Mouse (Mus musculus) forebrain, embryonic 11.5 days (tissue): ENCODE measurements around the gene Ahsg. TPM values are rescaled to one million over a fixed set of nuclear protein-coding genes. Genes with fewer than 3 reads are reported as not detected.

Experiments
- ATAC-seq: fragments of 200-750 bp; cut with Nextera tagmentation; replicated peaks from 2 replicates; pipeline ENCODE4 v1.8.0; 2017; ENCODE audit warnings: moderate TSS enrichment; ENCODE audit not compliant: low FRiP score
- DNase-seq: peaks from one replicate; pipeline ENCODE4 v3.0.0-alpha.2; 2017; ENCODE audit warnings: low spot score
- H3K27ac ChIP-seq: fragments of 300-500 bp; sonication (generic); 2 replicates; pipeline ENCODE4 v1.5.1; 2014; ENCODE audit warnings: low read depth, low read length
- H3K27me3 ChIP-seq: fragments of 300-500 bp; sonication (generic); 2 replicates; pipeline ENCODE4 v1.6.1; 2014; ENCODE audit warnings: mild to moderate bottlenecking, low read length, mixed read lengths; ENCODE audit not compliant: control insufficient read depth, insufficient read depth
- H3K36me3 ChIP-seq: fragments of 300-500 bp; sonication (generic); 2 replicates; pipeline ENCODE4 v1.6.1; 2014; ENCODE audit warnings: mild to moderate bottlenecking, low read length, moderate library complexity, mixed read lengths; ENCODE audit not compliant: control insufficient read depth, insufficient read depth
- H3K4me1 ChIP-seq: fragments of 300-500 bp; sonication (generic); replicated peaks from 2 replicates; pipeline ENCODE4 v1.6.1; 2014; ENCODE audit warnings: low read length, mixed read lengths; ENCODE audit not compliant: control insufficient read depth, insufficient read depth
- H3K4me2 ChIP-seq: fragments of 300-500 bp; sonication (generic); 2 replicates; pipeline ENCODE4 v1.6.1; 2014; ENCODE audit warnings: low read depth, mild to moderate bottlenecking, low read length, moderate library complexity, mixed read lengths; ENCODE audit not compliant: severe bottlenecking
- H3K4me3 ChIP-seq: fragments of 300-500 bp; sonication (generic); 2 replicates; pipeline ENCODE4 v1.5.1; 2014; ENCODE audit warnings: low read depth, low read length
- H3K9ac ChIP-seq: fragments of 300-500 bp; sonication (generic); 2 replicates; pipeline ENCODE4 v1.6.1; 2014; ENCODE audit warnings: low read length
- H3K9me3 ChIP-seq: fragments of 300-500 bp; sonication (generic); 2 replicates; pipeline ENCODE4 v1.6.1; 2016; ENCODE audit warnings: low read length, mixed read lengths; ENCODE audit not compliant: control insufficient read depth
- WGBS: fragments of 180-500 bp; shearing (Covaris S2); extraction: QIAGEN DNeasy Blood & Tissue Kit; methylation state at CpG from one replicate; pipeline ENCODE4 v1.1.7; 2014; 5-methylcytosine and 5-hydroxymethylcytosine counted together
- polyA plus RNA-seq: library from polyadenylated mRNA; unstranded; fragments of >200 nt; fragmentation: Nextera tagmentation; extraction: Ambion mirVana; gene quantifications from 2 replicates; pipeline ENCODE4 v1.2.1, GENCODE M21; 2014

Gene Ahsg
- polyA plus RNA-seq, 1 experiment from 2014 or later = not detected

DNA sequence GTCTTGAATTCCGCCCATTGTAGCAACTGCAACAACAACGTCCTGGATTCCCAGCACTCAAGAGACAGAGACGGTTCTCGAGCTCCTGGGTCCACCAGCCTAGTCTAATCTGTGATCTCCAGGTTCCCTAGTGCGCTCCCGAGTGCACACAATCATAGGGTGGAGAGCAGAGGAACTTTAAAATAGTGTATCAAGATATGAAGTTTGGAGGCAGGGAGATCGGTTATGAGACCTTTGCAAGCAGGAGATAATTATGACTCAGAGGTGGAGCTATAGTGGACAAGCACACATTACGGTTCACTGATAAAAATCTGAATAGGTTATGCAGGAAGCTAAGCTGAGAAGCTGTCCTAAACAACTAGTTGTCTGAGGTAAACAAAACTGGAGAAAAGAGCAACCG is 34.3 kb upstream of the Ahsg start:
- H3K27ac ChIP-seq = no peak overlapping the region
- H3K4me3 ChIP-seq = peak overlapping the region; percentile 91
- ATAC-seq (no peak), DNase-seq (no peak)
- no peaks in the 10 kb centered on the region for H3K9me3 ChIP-seq
- H3K36me3 ChIP-seq = no peaks in the 10 kb centered on the region
- peak overlapping the region; percentile 77 for H3K4me2 ChIP-seq
- no peaks in the 10 kb centered on the region for H3K27me3 ChIP-seq
- 17% methylated on average over 9 of the region's 9 CpGs for WGBS
- peaks cover 8% of the 10 kb centered on the region; the same call in 1 of the 2 replicates for H3K4me1 ChIP-seq
- peak overlapping the region; percentile 54 for H3K9ac ChIP-seq

- no peaks in the 10 kb centered on the region for H3K27me3 ChIP-seq
These were observed 33.5 kb upstream of the Ahsg start, which contains the start of the genes Tbccd1 and Dnajb11 for GRCm38 (mm10) chr16:22857431-22858113. TSS of gene Tbccd1 (minus strand) at chr16:22857669. TSS of gene Dnajb11 (plus strand) at chr16:22857845.

GRCm38 (mm10) chr16:22872397-22872796 is 18.7 kb upstream of the Ahsg start:
- Histone ChIP-seq H3K27me3 (no peaks in the 10 kb centered on the region), H3K4me2 (no peak overlapping the region), H3K4me1 (no peaks in the 10 kb centered on the region), H3K4me3 (no peak overlapping the region), H3K27ac (no peak overlapping the region), H3K9ac (no peak overlapping the region), H3K9me3 (no peaks in the 10 kb centered on the region), H3K36me3 (peaks cover 6% of the 10 kb centered on the region; the same call in 1 of the 2 replicates)
- no peak for ATAC-seq
- 91% methylated on average over 8 of the region's 8 CpGs for WGBS
- DNase-seq = no peak

More at GRCm38 (mm10) chr16:22857431-22858113, 33.5 kb upstream of the Ahsg start, which contains the start of the genes Tbccd1 and Dnajb11:
- peak; percentile 98 for DNase-seq
- no peaks in the 10 kb centered on the region for H3K36me3 ChIP-seq
- H3K9me3 ChIP-seq = no peaks in the 10 kb centered on the region
- peak within 1 kb of the TSS; percentile 80 for H3K9ac ChIP-seq
- H3K4me1 ChIP-seq = peaks cover 8% of the 10 kb centered on the region; the same call in 1 of the 2 replicates
- under 1% methylated on average over 62 of the region's 62 CpGs for WGBS
- H3K4me3 ChIP-seq = peak within 1 kb of the TSS; percentile 91
- ATAC-seq = peak; percentile 99
- peak within 1 kb of the TSS; percentile 43; the same call in 1 of the 2 replicates for H3K27ac ChIP-seq
- H3K4me2 ChIP-seq = peak within 1 kb of the TSS; percentile 80

DNA sequence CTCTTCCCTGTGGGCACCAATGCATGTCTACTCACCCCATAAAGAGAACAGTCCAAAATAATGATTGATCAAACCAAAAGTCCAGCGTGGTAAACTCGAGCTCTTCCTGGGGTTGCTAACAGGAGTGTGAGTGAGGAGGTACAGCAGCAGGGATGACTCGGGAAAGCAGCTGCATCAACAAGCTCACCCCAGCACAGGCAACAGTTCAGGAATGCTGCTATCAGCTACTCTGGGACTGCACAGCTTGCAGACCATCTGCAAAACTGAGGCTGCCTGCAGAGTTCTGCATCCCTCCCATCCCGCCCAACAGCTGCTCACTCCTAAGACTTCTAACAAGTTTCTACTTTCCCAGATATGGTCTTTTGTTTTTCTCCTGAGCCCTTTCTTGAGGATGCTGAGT is 17.7 kb upstream of the Ahsg start:
- H3K36me3 ChIP-seq = peaks cover 6% of the 10 kb centered on the region; the same call in 1 of the 2 replicates
- H3K4me2 ChIP-seq = no peak overlapping the region
- H3K4me1 ChIP-seq = no peaks in the 10 kb centered on the region
- H3K9me3 ChIP-seq = no peaks in the 10 kb centered on the region
- no peak overlapping the region for H3K9ac ChIP-seq
- 78% methylated on average over 4 of the region's 4 CpGs for WGBS
- no peak overlapping the region for H3K4me3 ChIP-seq
- no peak overlapping the region for H3K27ac ChIP-seq
- H3K27me3 ChIP-seq = no peaks in the 10 kb centered on the region
- no peak for ATAC-seq
- no peak for DNase-seq

GRCm38 (mm10) chr16:22876218-22877043 is 14.6 kb upstream of the Ahsg start:
- no peak for DNase-seq
- H3K36me3 ChIP-seq = no peaks in the 10 kb centered on the region; the same call in 1 of the 2 replicates
- no peaks in the 10 kb centered on the region for H3K9me3 ChIP-seq
- no peaks in the 10 kb centered on the region for H3K27me3 ChIP-seq
- H3K27ac ChIP-seq = no peak overlapping the region
- H3K4me3 ChIP-seq = no peak overlapping the region
- H3K4me1 ChIP-seq = no peaks in the 10 kb centered on the region
- no peak overlapping the region for H3K9ac ChIP-seq
- 52% methylated on average over 9 of the region's 9 CpGs for WGBS
- no peak for ATAC-seq
- H3K4me2 ChIP-seq = no peak overlapping the region

GRCm38 (mm10) chr16:22877660-22878390 is 13.3 kb upstream of the Ahsg start:
- Histone ChIP-seq H3K4me2 (no peak overlapping the region), H3K9ac (no peak overlapping the region), H3K27ac (no peak overlapping the region), H3K9me3 (no peaks in the 10 kb centered on the region), H3K36me3 (no peaks in the 10 kb centered on the region; the same call in 1 of the 2 replicates), H3K4me3 (no peak overlapping the region), H3K27me3 (no peaks in the 10 kb centered on the region), H3K4me1 (no peaks in the 10 kb centered on the region)
- 81% methylated on average over 11 of the region's 11 CpGs for WGBS
- DNase-seq = no peak
- no peak for ATAC-seq

- H3K9me3 ChIP-seq = no peaks in the 10 kb centered on the region
- H3K9ac ChIP-seq = no peak overlapping the region
- H3K4me2 ChIP-seq = no peak overlapping the region
- no peaks in the 10 kb centered on the region for H3K36me3 ChIP-seq
- no peaks in the 10 kb centered on the region for H3K27me3 ChIP-seq
- 78% methylated on average over 7 of the region's 7 CpGs for WGBS
- ATAC-seq (no peak), DNase-seq (no peak)
- no peak overlapping the region for H3K27ac ChIP-seq
- no peak overlapping the region for H3K4me3 ChIP-seq
- H3K4me1 ChIP-seq = no peaks in the 10 kb centered on the region
These were observed 12.4 kb upstream of the Ahsg start for GRCm38 (mm10) chr16:22878716-22879115.

DNA sequence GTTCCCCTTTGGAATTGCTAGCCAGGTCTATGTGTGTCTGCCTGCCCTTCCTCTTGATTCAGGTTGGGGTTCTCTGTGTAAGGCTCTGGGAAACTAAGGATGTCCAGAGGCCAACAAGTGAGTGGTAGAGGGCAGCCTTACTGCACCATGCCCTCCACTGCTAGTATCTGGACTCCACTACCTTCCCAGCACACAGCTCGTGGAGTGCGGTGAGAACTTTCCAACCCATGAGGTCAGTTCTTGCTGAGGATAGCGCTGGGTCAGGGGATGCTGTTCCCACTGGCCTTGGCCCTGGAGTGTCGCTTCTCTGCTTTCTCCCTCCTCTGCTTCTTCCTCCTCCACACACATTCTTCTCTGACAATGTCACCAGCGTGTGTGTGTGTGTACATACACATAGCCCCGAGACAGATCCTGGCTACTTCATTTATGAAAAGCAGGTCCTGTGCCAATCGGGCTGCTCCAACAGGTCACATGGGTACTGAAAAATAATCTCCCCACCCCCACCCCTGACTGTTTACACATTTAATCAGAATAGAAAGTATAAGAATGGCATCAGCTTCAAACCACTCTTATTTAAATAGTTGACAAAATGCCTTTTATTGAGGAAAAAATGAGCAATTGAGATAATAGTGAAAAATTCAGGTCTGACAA is 11.0 kb upstream of the Ahsg start:
- Histone ChIP-seq H3K4me3 (no peak overlapping the region), H3K9ac (no peak overlapping the region), H3K36me3 (no peaks in the 10 kb centered on the region), H3K9me3 (no peaks in the 10 kb centered on the region), H3K4me2 (no peak overlapping the region), H3K27me3 (no peaks in the 10 kb centered on the region), H3K4me1 (no peaks in the 10 kb centered on the region), H3K27ac (no peak overlapping the region)
- ATAC-seq (no peak), DNase-seq (peak; percentile 33)
- 59% methylated on average over 7 of the region's 7 CpGs for WGBS
